Mouse (Mus musculus): Measurements from ENCODE around the gene 0610030E20Rik.

Gene 0610030E20Rik

DNA sequence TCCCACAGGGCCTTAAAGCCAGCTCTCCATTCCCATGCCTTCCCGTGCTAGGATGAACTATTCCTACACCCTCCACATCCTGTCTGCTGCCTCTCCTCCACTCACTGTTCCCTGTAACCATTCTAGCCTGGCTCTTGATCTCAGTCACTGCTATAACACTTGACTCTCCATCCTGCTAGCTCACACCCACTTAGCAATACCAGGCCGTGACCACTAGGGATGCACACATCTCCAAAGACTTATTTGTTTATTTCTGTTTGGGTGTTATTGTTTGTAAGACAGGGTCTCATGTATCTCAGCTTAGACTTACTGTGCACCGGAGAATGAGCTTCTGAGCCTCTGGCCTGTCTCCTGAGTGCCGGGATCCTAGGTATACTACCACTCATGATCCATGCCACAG lies 22.4 kb downstream of the 0610030E20Rik start:
- no peak for DNase-seq (ENCODE audit: low read depth, low spot score)

- DNase-seq (ENCODE audit: low read depth, low spot score), result no peak
Measured at GRCm38 (mm10) chr6:72370091-72370490, 23.0 kb downstream of the 0610030E20Rik start.

DNA sequence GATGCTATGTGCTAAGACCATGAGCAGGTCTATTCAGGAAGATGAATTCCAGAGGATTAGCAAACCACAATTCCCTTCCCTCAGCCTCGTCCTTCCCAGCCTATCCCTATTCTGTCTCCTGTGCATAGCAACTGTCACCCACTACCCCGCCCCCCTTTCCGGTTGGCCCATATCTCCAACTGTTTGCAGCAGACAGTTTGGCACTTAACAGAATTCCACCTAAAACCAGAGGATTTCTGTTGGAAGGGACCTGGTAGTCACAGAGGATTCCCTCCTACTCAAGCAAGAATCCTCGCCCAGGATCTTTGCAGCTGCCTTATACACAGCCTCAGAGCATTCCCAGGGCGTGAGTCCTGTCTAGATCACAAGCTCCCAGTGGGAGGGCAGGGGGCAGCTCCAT lies 24.0 kb downstream of the 0610030E20Rik start:
- no peak for DNase-seq (ENCODE audit: low read depth, low spot score)

- no peak for DNase-seq (ENCODE audit: low read depth, low spot score)
Measured at GRCm38 (mm10) chr6:72371571-72371970, 24.5 kb downstream of the 0610030E20Rik start.

GRCm38 (mm10) chr6:72373184-72373583 lies 26.1 kb downstream of the 0610030E20Rik start:
- DNase-seq (ENCODE audit: low read depth, low spot score), result no peak

- no peak for DNase-seq (ENCODE audit: low read depth, low spot score)
Measured at GRCm38 (mm10) chr6:72374206-72374605, 27.1 kb downstream of the 0610030E20Rik start.

DNA sequence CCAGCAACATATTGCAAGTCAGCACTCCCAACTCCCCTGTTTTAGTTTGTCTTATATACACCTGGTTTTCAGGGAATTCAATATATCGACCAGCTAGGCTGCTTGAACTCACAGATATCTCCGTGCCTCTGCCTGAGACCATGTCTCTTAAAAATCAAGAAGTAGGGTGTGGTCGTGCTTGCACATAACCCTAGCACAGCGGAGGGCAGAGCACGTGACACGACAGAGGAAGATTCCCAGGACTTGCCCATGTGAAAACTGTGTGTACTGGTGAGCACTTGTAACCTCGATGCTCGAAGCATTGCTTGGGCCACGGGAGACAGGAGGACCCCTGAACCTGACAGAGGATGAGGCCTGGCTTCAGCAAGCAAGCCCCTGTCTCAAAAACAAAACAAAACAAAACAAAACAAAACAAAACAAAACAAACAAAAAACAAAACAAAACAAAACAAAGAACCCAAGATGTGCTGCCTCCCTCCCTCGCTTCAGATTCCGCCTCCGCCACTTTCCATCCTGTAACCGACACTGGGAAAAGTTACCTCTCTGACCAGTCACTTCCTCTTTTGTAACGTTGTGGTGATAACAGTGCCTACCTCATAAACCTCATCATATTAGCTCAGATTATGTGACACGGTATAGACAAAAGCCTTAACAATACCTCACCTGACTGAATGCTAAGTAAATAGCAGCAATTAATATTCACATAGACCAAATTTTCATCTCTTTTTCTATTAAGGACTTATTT lies 27.9 kb downstream of the 0610030E20Rik start:
- DNase-seq (ENCODE audit: low read depth, low spot score), result peak; percentile 60

DNA sequence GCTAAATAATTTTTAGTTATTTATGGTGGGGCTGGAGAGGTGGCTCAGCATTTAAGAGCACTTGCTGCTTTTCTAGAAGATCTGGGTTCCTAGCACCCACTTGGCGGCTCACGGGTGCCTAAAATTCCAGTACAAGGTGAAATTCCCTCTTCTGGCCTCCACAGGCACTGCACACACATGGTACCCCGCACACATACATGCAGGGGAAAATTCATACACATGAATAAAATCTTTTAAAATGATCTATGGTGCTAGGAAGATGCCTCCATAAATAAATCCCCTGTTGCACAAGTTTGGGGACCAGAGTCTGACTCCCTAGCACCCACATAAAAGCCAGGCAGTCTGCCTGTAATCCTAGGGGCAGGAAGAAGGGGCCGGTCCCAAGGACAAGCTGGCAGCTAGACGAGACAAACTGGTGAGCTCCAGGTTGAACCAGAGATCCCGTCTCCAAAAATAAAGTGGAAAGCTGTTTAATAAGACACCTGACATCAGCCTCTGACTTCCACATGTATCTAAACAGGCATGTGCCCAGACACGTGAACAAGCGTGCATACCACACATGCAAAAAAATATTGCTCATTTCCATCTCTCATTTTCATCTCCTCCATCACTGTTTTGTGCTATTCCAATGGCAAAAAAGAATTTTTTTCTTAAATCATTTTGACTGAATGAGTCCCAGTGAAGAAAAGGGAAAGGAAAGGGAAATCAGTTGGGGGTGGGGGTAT lies 31.6 kb downstream of the 0610030E20Rik start:
- DNase-seq (ENCODE audit: low read depth, low spot score), result no peak

DNA sequence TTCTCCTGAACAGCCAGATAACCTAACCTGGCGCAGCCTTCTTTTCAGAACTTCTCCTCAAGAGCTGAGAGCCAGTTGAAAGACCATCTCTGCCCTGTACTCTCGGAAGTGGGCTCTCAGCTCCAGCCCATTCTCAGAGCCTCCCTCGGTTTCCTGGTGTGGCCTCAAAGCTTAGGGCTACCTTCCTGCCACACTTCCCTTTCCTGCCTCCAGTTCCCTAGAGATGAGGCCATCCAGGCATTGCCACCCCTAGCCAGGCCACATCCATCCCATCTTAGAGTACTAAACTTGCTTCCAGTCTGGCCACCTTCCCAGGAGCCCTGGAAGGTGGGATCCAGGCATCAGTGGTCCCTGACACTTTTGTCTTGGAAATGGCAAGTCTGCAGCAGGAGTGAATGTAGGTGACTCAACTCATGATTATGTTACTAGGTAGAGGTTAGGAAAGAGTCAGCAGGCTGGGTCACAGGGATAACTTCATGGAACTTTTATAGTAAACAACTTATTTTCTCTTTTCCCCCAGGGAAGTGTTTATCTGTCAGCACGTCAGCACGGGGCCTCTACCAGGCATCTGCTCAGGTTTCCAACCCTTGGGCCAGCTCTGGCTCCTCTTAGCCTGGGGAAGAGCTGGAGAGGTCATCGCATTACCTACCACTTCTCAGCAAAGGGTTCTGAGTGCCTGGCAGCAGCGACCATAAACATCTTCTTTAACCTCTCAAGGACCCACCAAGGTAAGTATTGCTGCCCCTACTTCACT lies 32.4 kb downstream of the 0610030E20Rik start:
- DNase-seq (ENCODE audit: low read depth, low spot score), result no peak

- peak; percentile 91 for DNase-seq (ENCODE audit: low read depth, low spot score)
Measured at GRCm38 (mm10) chr6:72380131-72380770, 33.1 kb downstream of the 0610030E20Rik start, which contains the start of gene Vamp5. Gene Vamp5, minus strand, starts transcription at chr6:72380468.

DNA sequence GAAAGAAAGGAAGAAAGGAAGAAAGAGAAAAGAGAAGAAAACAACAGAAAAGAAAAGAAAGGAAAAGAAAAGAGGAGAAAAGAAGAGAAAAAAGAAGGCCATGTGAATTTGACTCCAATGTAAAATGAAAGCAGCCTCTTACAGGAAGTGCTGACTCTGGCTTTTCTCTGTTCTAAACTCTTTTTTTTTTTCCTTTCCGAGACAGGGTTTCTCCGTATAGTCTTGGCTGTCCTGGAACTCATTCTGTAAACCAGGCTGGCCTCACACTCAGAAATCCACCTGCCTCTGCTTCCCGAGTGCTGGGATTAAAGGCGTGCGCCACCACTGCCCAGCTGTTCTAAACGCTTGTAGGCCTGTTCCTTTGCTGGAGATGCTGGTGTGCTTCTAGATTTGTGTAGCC lies 35.4 kb downstream of the 0610030E20Rik start:
- peak; percentile 49 for DNase-seq (ENCODE audit: low read depth, low spot score)

DNA sequence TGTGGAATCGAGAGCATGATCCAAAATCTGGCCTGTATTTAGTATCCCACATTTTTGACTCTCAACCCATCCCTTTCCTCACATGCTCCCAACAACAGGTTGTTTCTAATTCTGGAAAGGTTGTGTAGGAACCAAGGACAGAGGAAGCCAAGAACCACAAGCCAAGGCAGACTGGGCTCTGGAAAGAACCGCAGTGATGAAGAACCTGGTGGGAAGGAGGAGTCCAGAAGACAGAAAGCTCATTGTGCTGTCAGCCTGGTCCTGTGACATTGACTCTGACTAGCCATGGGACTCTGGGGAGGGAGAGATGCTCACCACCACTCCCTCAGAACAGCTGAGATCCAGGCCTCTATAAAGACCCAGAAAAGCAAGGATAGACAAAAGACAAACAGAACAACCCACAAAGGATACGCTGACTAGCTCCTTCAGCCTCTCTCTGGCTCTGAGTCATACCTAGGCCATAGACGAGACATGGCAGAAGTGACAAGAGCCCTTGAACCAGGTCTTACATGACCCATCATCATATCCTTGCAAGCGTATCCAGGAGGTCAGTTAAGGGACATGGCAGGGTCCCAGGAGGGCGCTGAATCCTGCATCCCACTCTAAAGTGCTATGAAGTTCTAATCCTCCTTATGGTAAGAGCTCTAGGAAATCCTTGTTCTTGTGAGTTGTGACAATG lies 36.2 kb downstream of the 0610030E20Rik start:
- DNase-seq (ENCODE audit: low read depth, low spot score), result no peak

GRCm38 (mm10) chr6:72383952-72384351 lies 36.8 kb downstream of the 0610030E20Rik start:
- no peak for DNase-seq (ENCODE audit: low read depth, low spot score)

DNA sequence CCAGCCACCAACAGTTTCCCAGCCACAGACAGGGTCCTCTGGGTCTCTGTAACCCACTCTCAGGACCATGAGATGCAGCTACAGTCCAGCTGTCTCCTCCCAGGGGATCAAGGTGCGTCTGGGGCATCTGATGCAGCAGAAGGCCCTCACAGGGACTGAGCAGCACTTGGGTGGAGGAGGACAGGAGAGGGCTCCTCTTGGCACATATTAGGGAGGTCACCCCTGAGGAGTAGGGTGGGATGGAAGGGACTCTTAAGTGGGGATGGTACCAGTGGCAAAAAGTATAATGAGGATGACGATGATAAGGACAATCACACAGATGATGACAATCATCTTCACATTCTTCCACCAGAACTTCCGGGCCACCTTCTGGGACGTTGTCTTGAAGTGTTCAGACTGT lies 38.1 kb downstream of the 0610030E20Rik start:
- no peak for DNase-seq (ENCODE audit: low read depth, low spot score)

GRCm38 (mm10) chr6:72386561-72386960 lies 39.4 kb downstream of the 0610030E20Rik start:
- DNase-seq (ENCODE audit: low read depth, low spot score), result no peak

DNA sequence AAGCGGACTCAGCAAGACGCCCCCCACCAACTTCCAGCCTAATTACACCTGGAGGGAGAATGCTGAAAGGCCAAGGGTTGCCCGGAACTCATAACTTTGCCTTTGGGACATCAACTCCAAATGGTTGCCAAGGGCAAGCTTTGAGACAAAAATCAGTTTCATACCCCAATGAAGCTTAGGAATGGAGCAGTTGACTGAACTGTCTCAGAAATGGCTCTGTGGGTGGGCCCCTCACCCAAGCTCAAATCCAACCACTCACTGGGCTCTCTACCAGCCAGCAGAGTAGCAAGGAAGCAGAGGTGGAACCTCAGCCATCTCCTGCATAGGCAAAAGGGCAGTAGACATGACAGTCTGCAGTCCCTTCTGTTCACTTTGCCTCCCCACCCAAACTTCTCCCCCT lies 40.7 kb downstream of the 0610030E20Rik start:
- no peak for DNase-seq (ENCODE audit: low read depth, low spot score)

GRCm38 (mm10) chr6:72388266-72388665 lies 41.1 kb downstream of the 0610030E20Rik start:
- DNase-seq (ENCODE audit: low read depth, low spot score), result no peak

DNA sequence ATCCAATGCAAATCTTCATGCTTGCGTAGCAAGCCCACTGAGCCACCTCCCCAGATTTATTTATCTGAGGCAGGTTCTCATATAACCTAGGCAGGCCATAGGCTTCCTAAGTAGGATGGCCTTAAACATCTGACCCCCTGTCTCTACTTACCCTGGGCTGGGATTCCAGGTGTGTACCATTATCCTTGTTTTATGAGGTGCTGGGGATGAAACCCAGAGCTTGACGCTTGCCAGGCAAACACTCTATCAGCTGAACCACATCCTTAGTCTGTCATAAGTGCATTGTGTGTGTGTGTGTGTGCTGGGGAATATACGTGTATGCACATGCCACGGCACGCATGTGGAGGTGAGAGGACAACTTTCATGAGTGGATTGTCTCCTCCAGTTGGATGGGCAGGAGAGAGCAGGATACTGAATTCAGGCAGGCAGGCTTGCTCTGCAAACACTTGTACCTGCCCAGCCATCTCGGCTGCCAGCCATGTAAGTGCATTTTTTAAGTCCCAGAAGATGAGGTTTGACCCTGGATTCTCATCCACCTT lies 41.7 kb downstream of the 0610030E20Rik start:
- DNase-seq (ENCODE audit: low read depth, low spot score), result no peak

DNA sequence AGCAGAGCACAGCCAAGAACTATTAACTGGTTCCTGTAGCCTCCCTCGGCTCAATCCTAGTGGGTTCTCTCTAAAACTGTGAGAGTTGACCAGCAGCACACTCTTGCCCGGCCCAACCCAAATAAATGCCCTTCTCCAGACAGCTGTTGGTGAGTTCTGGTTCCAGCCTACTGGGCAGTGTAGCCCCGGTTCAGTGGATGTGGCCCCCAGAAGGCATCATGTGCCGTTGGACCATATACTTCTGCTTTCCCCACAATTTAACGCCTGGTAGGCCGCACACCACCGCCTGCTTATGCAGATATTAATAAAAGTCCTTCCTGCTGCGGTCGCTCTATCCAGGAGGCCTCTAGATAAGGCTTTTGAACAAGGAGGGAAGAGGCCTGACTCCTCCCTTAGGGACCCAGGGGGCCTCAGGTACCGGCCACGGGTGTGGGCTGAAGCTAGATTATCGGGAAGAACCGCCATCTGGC lies 42.4 kb downstream of the 0610030E20Rik start:
- DNase-seq (ENCODE audit: low read depth, low spot score), result peak; percentile 34

- DNase-seq (ENCODE audit: low read depth, low spot score), result peak; percentile 70
Measured at GRCm38 (mm10) chr6:72389941-72390771, 43.0 kb downstream of the 0610030E20Rik start, which contains the start of gene Vamp8. Gene Vamp8, minus strand, starts transcription at chr6:72390703.

All from CD4-positive helper T cell, adult 2 months (primary cell).